Mouse (Mus musculus) hindbrain, postnatal 0 days (tissue): ENCODE measurements around the gene Myo16. TPM values are rescaled to one million over a fixed set of nuclear protein-coding genes. Genes with fewer than 3 reads are reported as not detected.

ENCODE experiments used
- ATAC-seq: fragments of 200-750 bp; cut with Nextera tagmentation; 2 replicates; pipeline ENCODE4 v1.8.0; 2017; ENCODE audit warnings: mild to moderate bottlenecking, moderate TSS enrichment, moderate library complexity
- DNase-seq: peaks from one replicate; pipeline ENCODE4 v3.0.0-alpha.2; 2015; ENCODE audit warnings: low spot score
- H3K27ac ChIP-seq: fragments of 300-500 bp; sonication (generic); 2 replicates; pipeline ENCODE4 v1.5.1; 2014; ENCODE audit warnings: mild to moderate bottlenecking
- H3K27me3 ChIP-seq: fragments of 300-500 bp; sonication (generic); 2 replicates; pipeline ENCODE4 v1.6.1; 2014; ENCODE audit warnings: low read length, mixed read lengths; ENCODE audit not compliant: insufficient read depth
- H3K36me3 ChIP-seq: fragments of 300-500 bp; sonication (generic); 2 replicates; pipeline ENCODE4 v1.6.1; 2014; ENCODE audit warnings: low read length, mixed read lengths; ENCODE audit not compliant: insufficient read depth
- H3K4me1 ChIP-seq: fragments of 300-500 bp; sonication (generic); 2 replicates; pipeline ENCODE4 v1.6.1; 2014; ENCODE audit warnings: antibody characterized with exemption, low read length, mixed read lengths; ENCODE audit not compliant: insufficient read depth
- H3K4me2 ChIP-seq: fragments of 300-500 bp; sonication (generic); 2 replicates; pipeline ENCODE4 v1.6.1; 2014; ENCODE audit warnings: low read depth, mild to moderate bottlenecking, low read length, moderate library complexity, mixed read lengths
- H3K4me3 ChIP-seq: fragments of 300-500 bp; sonication (generic); 2 replicates; pipeline ENCODE4 v1.5.1; 2014; ENCODE audit warnings: low read length
- H3K9ac ChIP-seq: fragments of 300-500 bp; sonication (generic); replicated peaks from 2 replicates; pipeline ENCODE4 v1.6.1; 2014; ENCODE audit warnings: mild to moderate bottlenecking, low read length, moderate library complexity, mixed read lengths
- H3K9me3 ChIP-seq: fragments of 300-500 bp; sonication (generic); 2 replicates; pipeline ENCODE4 v1.6.1; 2016; ENCODE audit warnings: low read length, mixed read lengths
- CTCF ChIP-seq: IDR thresholded peaks from 2 replicates; pipeline ENCODE4 v1.5.1; 2016; ENCODE audit warnings: antibody characterized with exemption, control low read depth, low read depth
- WGBS: fragments of 180-500 bp; shearing (Covaris S2); extraction: QIAGEN DNeasy Blood & Tissue Kit; methylation state at CpG from one replicate; pipeline ENCODE4 v1.1.7; 2014; 5-methylcytosine and 5-hydroxymethylcytosine counted together
- polyA plus RNA-seq: library from polyadenylated mRNA; unstranded; fragments of >200 nt; fragmentation: Nextera tagmentation; extraction: Ambion mirVana; gene quantifications from 2 replicates; pipeline ENCODE4 v1.2.1, GENCODE M21; 2015
- total RNA-seq: library from RNA; depleted of rRNA; stranded (reverse); fragments of >200 nt; gene quantifications from 2 replicates; pipeline ENCODE4 v1.2.3, GENCODE M21; 2014

Gene Myo16
- total and polyA plus RNA-seq, 2 experiments from 2014 or later: 8.7 to 71.2 TPM

GRCm38 (mm10) chr8:10419726-10420125, 266.0 kb downstream of the Myo16 start:
- no peaks in the 10 kb centered on the region for H3K27me3 ChIP-seq
- H3K36me3 ChIP-seq: no peaks in the 10 kb centered on the region
- TF ChIP-seq CTCF: no peak
- DNase-seq (no peak), ATAC-seq (no peak)
- no peaks in the 10 kb centered on the region for H3K9me3 ChIP-seq
- no peak overlapping the region for H3K4me3 ChIP-seq
- no peak overlapping the region for H3K9ac ChIP-seq
- WGBS: 78% methylated on average over 4 of the region's 4 CpGs
- H3K4me1 ChIP-seq: no peaks in the 10 kb centered on the region
- no peak overlapping the region for H3K27ac ChIP-seq
- H3K4me2 ChIP-seq: no peak overlapping the region

- 83% methylated on average over 6 of the region's 6 CpGs for WGBS
Observed at GRCm38 (mm10) chr8:10420551-10420950, 266.8 kb downstream of the Myo16 start.

GRCm38 (mm10) chr8:10421516-10422090, 267.9 kb downstream of the Myo16 start:
- ATAC-seq (no peak), DNase-seq (no peak)
- Histone ChIP-seq H3K4me2 (no peak overlapping the region), H3K4me1 (no peaks in the 10 kb centered on the region), H3K27ac (no peak overlapping the region), H3K27me3 (no peaks in the 10 kb centered on the region), H3K9me3 (no peaks in the 10 kb centered on the region), H3K9ac (no peak overlapping the region), H3K4me3 (no peak overlapping the region), H3K36me3 (no peaks in the 10 kb centered on the region)
- no peak for TF ChIP-seq CTCF
- WGBS: 76% methylated on average over 9 of the region's 9 CpGs

More at GRCm38 (mm10) chr8:10420551-10420950, 266.8 kb downstream of the Myo16 start:
- no peak for TF ChIP-seq CTCF
- ATAC-seq: no peak
- H3K4me1 ChIP-seq: no peaks in the 10 kb centered on the region
- H3K4me3 ChIP-seq: no peak overlapping the region
- H3K4me2 ChIP-seq: no peak overlapping the region
- no peak overlapping the region for H3K9ac ChIP-seq
- no peaks in the 10 kb centered on the region for H3K9me3 ChIP-seq
- no peaks in the 10 kb centered on the region for H3K36me3 ChIP-seq
- H3K27me3 ChIP-seq: no peaks in the 10 kb centered on the region
- no peak for DNase-seq
- no peak overlapping the region for H3K27ac ChIP-seq

- DNase-seq (no peak), ATAC-seq (no peak)
- H3K4me3 ChIP-seq: no peak overlapping the region
- TF ChIP-seq CTCF: no peak
- H3K27me3 ChIP-seq: no peaks in the 10 kb centered on the region
- H3K27ac ChIP-seq: no peak overlapping the region
- WGBS: 88% methylated on average over 8 of the region's 8 CpGs
- no peaks in the 10 kb centered on the region for H3K4me1 ChIP-seq
- no peaks in the 10 kb centered on the region for H3K36me3 ChIP-seq
- H3K4me2 ChIP-seq: no peak overlapping the region
- no peak overlapping the region for H3K9ac ChIP-seq
- H3K9me3 ChIP-seq: no peaks in the 10 kb centered on the region
Observed at GRCm38 (mm10) chr8:10435492-10435891, 281.8 kb downstream of the Myo16 start.

GRCm38 (mm10) chr8:10438772-10439171, 285.1 kb downstream of the Myo16 start:
- no peaks in the 10 kb centered on the region for H3K27me3 ChIP-seq
- no peak overlapping the region for H3K27ac ChIP-seq
- ATAC-seq: peak; percentile 78
- H3K4me2 ChIP-seq: no peak overlapping the region
- H3K36me3 ChIP-seq: peaks cover 4% of the 10 kb centered on the region; the same call in 1 of the 2 replicates
- H3K9me3 ChIP-seq: no peaks in the 10 kb centered on the region
- H3K9ac ChIP-seq: no peak overlapping the region
- peak; percentile 100 for TF ChIP-seq CTCF
- no peak overlapping the region for H3K4me3 ChIP-seq
- WGBS: 15% methylated on average over 11 of the region's 11 CpGs
- DNase-seq: peak; percentile 88
- H3K4me1 ChIP-seq: no peaks in the 10 kb centered on the region

- ATAC-seq (no peak; the same call in 1 of the 2 replicates), DNase-seq (peak; percentile 53)
- Histone ChIP-seq H3K4me3 (no peak overlapping the region), H3K27me3 (no peaks in the 10 kb centered on the region), H3K4me1 (no peaks in the 10 kb centered on the region), H3K4me2 (no peak overlapping the region), H3K36me3 (peaks cover 4% of the 10 kb centered on the region; the same call in 1 of the 2 replicates), H3K9me3 (no peaks in the 10 kb centered on the region), H3K27ac (no peak overlapping the region), H3K9ac (no peak overlapping the region)
- 43% methylated on average over 16 of the region's 16 CpGs for WGBS
- TF ChIP-seq CTCF: 0 out of 2 replicates have a peak, but pooled peaks have one; percentile 6
Observed at GRCm38 (mm10) chr8:10439595-10440453, 286.1 kb downstream of the Myo16 start.
